Mouse (Mus musculus) embryonic facial prominence, embryonic 11.5 days (tissue): ENCODE measurements at regions not wholly inside any gene's neighbourhood (a gene's known extent, or its start where the extent isn't known, plus 50 kb on each side); places are given as distances from the start of the nearest gene placed in this dataset.
A peak's percentile ranks its signal among the peaks of the same experiment; 100 is the strongest.

Experiments
- ATAC-seq: fragments of 200-750 bp; cut with Nextera tagmentation; replicated peaks from 2 replicates; pipeline ENCODE4 v1.8.0; 2017; ENCODE audit warnings: low read depth; ENCODE audit not compliant: insufficient number of reproducible peaks, low FRiP score, low TSS enrichment
- DNase-seq: peaks from one replicate; pipeline ENCODE4 v3.0.0-alpha.2; 2015; ENCODE audit warnings: low spot score
- H3K27ac ChIP-seq: fragments of 300-500 bp; sonication (generic); replicated peaks from 2 replicates; pipeline ENCODE4 v1.5.1; 2014; ENCODE audit warnings: mild to moderate bottlenecking, low read depth, low read length, control low read depth
- H3K27me3 ChIP-seq: fragments of 300-500 bp; sonication (generic); 2 replicates; pipeline ENCODE4 v1.6.1; 2014; ENCODE audit warnings: mild to moderate bottlenecking, low read length, moderate library complexity, mixed read lengths; ENCODE audit not compliant: control insufficient read depth, insufficient read depth
- H3K36me3 ChIP-seq: fragments of 300-500 bp; sonication (generic); replicated peaks from 2 replicates; pipeline ENCODE4 v1.6.1; 2014; ENCODE audit warnings: low read depth, mild to moderate bottlenecking, low read length, moderate library complexity, mixed read lengths; ENCODE audit not compliant: control insufficient read depth, insufficient read depth
- H3K4me1 ChIP-seq: fragments of 300-500 bp; sonication (generic); 2 replicates; pipeline ENCODE4 v1.6.1; 2014; ENCODE audit warnings: low read length, mixed read lengths; ENCODE audit not compliant: control insufficient read depth, insufficient read depth
- H3K4me2 ChIP-seq: fragments of 300-500 bp; sonication (generic); 2 replicates; pipeline ENCODE4 v1.6.1; 2014; ENCODE audit warnings: low read depth, mild to moderate bottlenecking, control low read depth, low read length, moderate library complexity
- H3K4me3 ChIP-seq: fragments of 300-500 bp; sonication (generic); 2 replicates; pipeline ENCODE4 v1.5.1; 2014; ENCODE audit warnings: low read depth, low read length, control low read depth
- H3K9ac ChIP-seq: fragments of 300-500 bp; sonication (generic); replicated peaks from 2 replicates; pipeline ENCODE4 v1.6.1; 2014; ENCODE audit warnings: mild to moderate bottlenecking, control low read depth, low read length
- H3K9me3 ChIP-seq: fragments of 300-500 bp; sonication (generic); replicated peaks from 2 replicates; pipeline ENCODE4 v1.6.1; 2016; ENCODE audit warnings: mild to moderate bottlenecking, low read length, inconsistent platforms, mixed read lengths; ENCODE audit not compliant: control insufficient read depth
- WGBS: fragments of 180-500 bp; shearing (Covaris S2); extraction: QIAGEN DNeasy Blood & Tissue Kit; methylation state at CpG from one replicate; pipeline ENCODE4 v1.1.7; 2014; 5-methylcytosine and 5-hydroxymethylcytosine counted together

GRCm38 (mm10) chr16:30147296-30147695, 83.1 kb downstream of the Hes1 start:
- no peaks in the 10 kb centered on the region for H3K27me3 ChIP-seq
- DNase-seq (no peak), ATAC-seq (no peak)
- H3K9me3 ChIP-seq = no peaks in the 10 kb centered on the region
- no peak overlapping the region for H3K4me2 ChIP-seq
- H3K4me3 ChIP-seq = no peak overlapping the region
- no peaks in the 10 kb centered on the region for H3K36me3 ChIP-seq
- no peaks in the 10 kb centered on the region; the same call in 1 of the 2 replicates for H3K4me1 ChIP-seq
- H3K27ac ChIP-seq = no peak overlapping the region
- no peak overlapping the region for H3K9ac ChIP-seq
- 81% methylated on average over 4 of the region's 4 CpGs for WGBS

- no peak for ATAC-seq
- 89% methylated on average over 3 of the region's 3 CpGs for WGBS
- DNase-seq = no peak
- Histone ChIP-seq H3K9ac (no peak overlapping the region), H3K27me3 (no peaks in the 10 kb centered on the region), H3K27ac (no peak overlapping the region), H3K9me3 (no peaks in the 10 kb centered on the region), H3K4me1 (peaks cover 2% of the 10 kb centered on the region), H3K36me3 (no peaks in the 10 kb centered on the region), H3K4me3 (no peak overlapping the region), H3K4me2 (no peak overlapping the region)
Observed at GRCm38 (mm10) chr16:30151104-30151503, 86.9 kb downstream of the Hes1 start.

- ATAC-seq (no peak), DNase-seq (no peak)
- no peaks in the 10 kb centered on the region for H3K36me3 ChIP-seq
- H3K9me3 ChIP-seq = no peaks in the 10 kb centered on the region
- no peak overlapping the region for H3K4me3 ChIP-seq
- peaks cover 6% of the 10 kb centered on the region for H3K4me1 ChIP-seq
- no peaks in the 10 kb centered on the region for H3K27me3 ChIP-seq
- H3K9ac ChIP-seq = no peak overlapping the region; the same call in 1 of the 2 replicates
- peak overlapping the region; percentile 72 for H3K27ac ChIP-seq
- 22% methylated on average over 6 of the region's 6 CpGs for WGBS
- no peak overlapping the region for H3K4me2 ChIP-seq
Observed at GRCm38 (mm10) chr16:30155070-30155469, 90.9 kb downstream of the Hes1 start.

DNA sequence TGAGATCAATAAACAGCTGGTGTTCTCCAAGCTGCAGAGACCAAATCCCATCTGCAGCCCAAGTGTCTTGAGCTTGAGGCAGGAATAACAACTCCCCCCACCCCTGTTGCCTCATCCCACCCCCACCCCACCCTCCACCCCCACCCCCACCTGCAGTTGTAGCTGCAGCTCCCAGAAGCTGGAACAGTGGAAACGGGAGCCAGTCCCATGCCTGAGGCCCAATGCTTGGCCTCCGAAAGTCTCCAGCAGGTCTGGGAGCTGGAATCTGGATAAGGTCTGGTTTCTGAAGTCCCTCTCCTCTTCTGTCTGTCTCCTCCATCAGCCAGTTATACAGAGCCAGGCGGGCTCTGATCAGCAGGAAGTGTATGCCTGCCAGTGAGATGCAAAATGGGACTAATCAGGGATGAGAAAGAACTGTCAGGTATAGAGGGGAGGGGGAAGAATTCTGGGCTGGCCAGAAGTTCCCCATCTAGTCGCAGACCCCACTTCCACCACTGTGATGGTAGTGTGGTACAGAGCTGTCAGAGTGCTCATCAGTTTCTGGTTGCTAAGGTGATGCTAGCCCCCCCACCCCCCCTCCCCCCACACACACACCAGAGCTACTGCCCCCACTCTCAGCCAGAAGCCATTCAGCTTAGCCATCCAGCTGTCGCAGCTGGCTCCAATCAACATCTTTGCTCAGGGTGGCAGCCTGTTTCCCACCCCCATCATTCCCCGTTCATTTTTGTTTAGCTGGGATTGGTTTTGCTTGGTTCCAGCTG, 91.5 kb downstream of the Hes1 start:
- Histone ChIP-seq H3K36me3 (no peaks in the 10 kb centered on the region), H3K9me3 (no peaks in the 10 kb centered on the region), H3K4me3 (no peak overlapping the region), H3K4me1 (peaks cover 6% of the 10 kb centered on the region), H3K27me3 (no peaks in the 10 kb centered on the region), H3K4me2 (peak overlapping the region; percentile 21), H3K27ac (peak overlapping the region; percentile 72), H3K9ac (no peak overlapping the region)
- ATAC-seq (peak; percentile 79), DNase-seq (peak; percentile 87)
- 6% methylated on average over 6 of the region's 6 CpGs for WGBS

DNA sequence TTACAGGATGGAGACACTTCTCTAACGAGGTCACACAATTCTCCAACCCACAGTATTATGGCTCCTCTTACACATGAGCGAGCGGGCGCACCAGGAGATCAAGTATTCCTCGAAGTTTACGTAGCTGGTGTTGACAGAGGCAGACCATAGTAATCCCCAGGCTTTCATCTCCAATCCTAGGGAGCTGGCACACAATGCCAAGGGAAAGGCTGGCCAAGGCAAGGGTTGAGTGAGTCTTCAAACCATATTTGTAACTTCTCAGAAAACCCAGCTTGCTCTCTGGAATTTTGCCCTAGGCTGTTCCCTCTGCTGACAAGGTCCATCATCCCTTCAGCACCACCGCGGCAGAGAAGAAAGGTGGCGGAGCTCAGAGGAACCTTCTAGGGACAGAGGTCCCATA, 94.0 kb downstream of the Hes1 start:
- DNase-seq = no peak
- no peaks in the 10 kb centered on the region for H3K9me3 ChIP-seq
- no peak overlapping the region for H3K9ac ChIP-seq
- peaks cover 6% of the 10 kb centered on the region for H3K4me1 ChIP-seq
- no peak overlapping the region for H3K4me3 ChIP-seq
- H3K36me3 ChIP-seq = no peaks in the 10 kb centered on the region
- no peaks in the 10 kb centered on the region for H3K27me3 ChIP-seq
- 89% methylated on average over 9 of the region's 9 CpGs for WGBS
- no peak for ATAC-seq
- H3K4me2 ChIP-seq = no peak overlapping the region
- no peak overlapping the region for H3K27ac ChIP-seq

GRCm38 (mm10) chr16:30160399-30160798, 96.2 kb downstream of the Hes1 start:
- Histone ChIP-seq H3K4me2 (no peak overlapping the region), H3K4me1 (peaks cover 4% of the 10 kb centered on the region; the same call in 1 of the 2 replicates), H3K4me3 (no peak overlapping the region), H3K9ac (no peak overlapping the region), H3K9me3 (no peaks in the 10 kb centered on the region), H3K27me3 (no peaks in the 10 kb centered on the region), H3K27ac (no peak overlapping the region), H3K36me3 (no peaks in the 10 kb centered on the region)
- 28% methylated on average over 2 of the region's 2 CpGs for WGBS
- ATAC-seq (no peak), DNase-seq (no peak)

DNA sequence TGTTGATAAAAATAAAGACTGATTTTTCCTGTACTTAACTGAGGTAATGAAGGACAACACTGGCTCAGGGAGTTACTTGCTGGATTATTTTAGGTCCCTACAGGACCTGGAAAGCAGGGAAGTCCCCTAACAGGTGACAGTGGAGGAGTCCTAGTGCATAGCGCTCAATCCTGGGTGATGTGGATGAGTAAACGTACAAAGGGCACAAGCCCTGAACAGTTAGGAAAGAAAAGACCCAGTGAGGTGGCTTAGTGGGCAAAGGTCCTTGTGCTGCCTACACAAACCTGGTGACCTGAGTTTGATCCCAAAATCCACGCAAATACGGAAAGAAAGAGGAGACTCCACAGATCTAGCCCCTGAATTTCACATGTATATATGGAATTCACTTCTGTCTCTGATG, 99.1 kb downstream of the Hes1 start:
- no peak overlapping the region for H3K4me2 ChIP-seq
- H3K27me3 ChIP-seq = no peaks in the 10 kb centered on the region
- H3K4me3 ChIP-seq = no peak overlapping the region
- ATAC-seq = no peak
- H3K9ac ChIP-seq = no peak overlapping the region
- no peaks in the 10 kb centered on the region for H3K4me1 ChIP-seq
- no peaks in the 10 kb centered on the region for H3K9me3 ChIP-seq
- no peak for DNase-seq
- no peak overlapping the region for H3K27ac ChIP-seq
- 91% methylated on average over 4 of the region's 4 CpGs for WGBS
- H3K36me3 ChIP-seq = no peaks in the 10 kb centered on the region

GRCm38 (mm10) chr16:30165667-30166180, 101.5 kb downstream of the Hes1 start:
- ATAC-seq (no peak), DNase-seq (no peak)
- Histone ChIP-seq H3K27me3 (no peaks in the 10 kb centered on the region), H3K4me2 (no peak overlapping the region), H3K36me3 (no peaks in the 10 kb centered on the region), H3K9me3 (no peaks in the 10 kb centered on the region), H3K9ac (no peak overlapping the region), H3K4me3 (no peak overlapping the region), H3K4me1 (no peaks in the 10 kb centered on the region; the same call in 1 of the 2 replicates), H3K27ac (no peak overlapping the region)
- 77% methylated on average over 3 of the region's 3 CpGs for whole genome bisulfite sequencing
